In genomic region chr1:133353371-133353809, GRCm38 (mm10) we compare ENCODE assay signal across 8 mouse cellular contexts. TPM values are rescaled to one million over a fixed set of nuclear protein-coding genes. Genes with fewer than 3 reads are reported as not detected.
DNase-seq lines count a peak whose midpoint lies in the region; ATAC-seq and TF ChIP-seq lines count a peak whose summit lies in the region.

No protein-coding gene starts in this region.

- WGBS in lung, postnatal 0 days: 33% methylated on average over 12 of the region's 12 CpGs

- H3K9ac ChIP-seq in lung, postnatal 0 days (replicated peaks; ENCODE audit: low read depth): no peak overlapping the region

- intact Hi-C loops in gastrocnemius, adult 2 months (cut with DNase I): loop anchor here (2.0 kb wide), 3 partner anchors 39 to 207 kb away; no protein-coding TSS in a partner anchor

- TF ChIP-seq EP300 in lung, postnatal 0 days (IDR thresholded peaks at IDR 0.05): no peak

- 0 out of 2 replicates have a peak, but pooled peaks cover 3% of the 10 kb centered on the region for H3K27me3 ChIP-seq in lung, postnatal 0 days (replicated peaks; ENCODE audit: insufficient read depth, low read length)

- peak; percentile 41 for DNase-seq in CD4-positive helper T cell, adult 2 months (ENCODE audit: low read depth, low spot score)
- DNase-seq in ZHBTc4 (ENCODE audit: low read depth, low spot score): peak; percentile 92
- DNase-seq in cerebellum, postnatal 4 days (ENCODE audit: low spot score in 2 of 2): peak; percentile 80 to 93
- peak; percentile 71 for DNase-seq in gastrocnemius, adult 2 months
- peak; percentile 88 to 89 for DNase-seq in kidney, postnatal 4 days
- peak; percentile 74 for DNase-seq in lung, postnatal 0 days (ENCODE audit: low spot score)
- DNase-seq in retina, postnatal 1 day: peak; percentile 70
- DNase-seq in urinary bladder, adult 2 months (ENCODE audit: low spot score): peak; percentile 51

- no peak overlapping the region for H3K4me2 ChIP-seq in lung, postnatal 0 days (replicated peaks; ENCODE audit: low read depth, low read length)

- peak; percentile 94 for TF ChIP-seq CTCF in gastrocnemius, adult 2 months (IDR thresholded peaks at IDR 0.05)
- peak; percentile 99 for TF ChIP-seq CTCF in lung, postnatal 0 days (IDR thresholded peaks at IDR 0.05)

- H3K36me3 ChIP-seq in lung, postnatal 0 days (ENCODE audit: insufficient read depth, low read length): no peaks in the 10 kb centered on the region

- H3K9me3 ChIP-seq in lung, postnatal 0 days (ENCODE audit: low read length): no peaks in the 10 kb centered on the region

- no peaks in the 10 kb centered on the region for H3K4me1 ChIP-seq in lung, postnatal 0 days (ENCODE audit: insufficient read depth, low read depth, low read length)

- H3K4me3 ChIP-seq in gastrocnemius, adult 2 months: no peak overlapping the region
- H3K4me3 ChIP-seq in lung, postnatal 0 days (ENCODE audit: low read depth, low read length): no peak overlapping the region

- peak; percentile 59 for ATAC-seq in lung, postnatal 0 days

- H3K27ac ChIP-seq in gastrocnemius, adult 2 months: no peak overlapping the region
- no peak overlapping the region for H3K27ac ChIP-seq in lung, postnatal 0 days (ENCODE audit: low read length)

RNA-seq across cellular contexts. Expression of gene Ren1, which starts 3.1 kb away (rescaled TPM):
- under 1 TPM in 1 of 2 experiments, not detected in 1; 0.15 TPM for total RNA-seq in gastrocnemius, adult 2 months (2021)
- 0.61 and 1.3 TPM in 2 replicates for polyA plus RNA-seq in lung, postnatal 0 days (2015; fragmentation: Nextera tagmentation; extraction: Ambion mirVana)
- 0.07 and 0.22 TPM in 2 replicates for polyA plus RNA-seq in urinary bladder, adult 2 months (2012; rRNA removed)

RNA-seq across cellular contexts. Expression of gene Etnk2, which starts 10.0 kb away (rescaled TPM):
- total RNA-seq in gastrocnemius, adult 2 months (2021): under 1 TPM; 0.10 to 0.20 TPM
- 0.77 and 0.81 TPM in 2 replicates for polyA plus RNA-seq in lung, postnatal 0 days (2015; fragmentation: Nextera tagmentation; extraction: Ambion mirVana)
- polyA plus RNA-seq in urinary bladder, adult 2 months (2012; rRNA removed): 1.2 and 1.8 TPM in 2 replicates

RNA-seq across cellular contexts. Expression of gene Kiss1, which starts 31.7 kb away (rescaled TPM):
- not detected for total RNA-seq in gastrocnemius, adult 2 months (2021)
- polyA plus RNA-seq in lung, postnatal 0 days (2015; fragmentation: Nextera tagmentation; extraction: Ambion mirVana): 15.2 and 19.2 TPM in 2 replicates
- polyA plus RNA-seq in urinary bladder, adult 2 months (2012; rRNA removed): not detected in 2 replicates

RNA-seq across cellular contexts. Expression of gene Golt1a, which starts 43.8 kb away (rescaled TPM):
- not detected for total RNA-seq in gastrocnemius, adult 2 months (2021)
- 0.26 and 1.2 TPM in 2 replicates for polyA plus RNA-seq in lung, postnatal 0 days (2015; fragmentation: Nextera tagmentation; extraction: Ambion mirVana)
- polyA plus RNA-seq in urinary bladder, adult 2 months (2012; rRNA removed): 1.7 and 1.9 TPM in 2 replicates

Comparison
In these comparisons a context has a peak if more than half of its experiments do, and no peak if none do; other contexts are left out.
1. DNase-seq: peak in every context shown above with its lines; median percentile 92 in ZHBTc4; 88 in kidney, postnatal 4 days; 86 in cerebellum, postnatal 4 days; 74 in lung, postnatal 0 days; 71 in gastrocnemius, adult 2 months; 70 in retina, postnatal 1 day; 51 in urinary bladder, adult 2 months; 41 in CD4-positive helper T cell, adult 2 months.
2. RNA of gene Kiss1, which starts 31.7 kb away (polyA plus RNA-seq): 15.2 to 19.2 TPM in lung, postnatal 0 days; not detected in urinary bladder, adult 2 months; every median in the first group is over 10 times any median in the second.